Mouse (Mus musculus) left cerebral cortex, postnatal 14 days (tissue): ENCODE measurements at regions not wholly inside any gene's neighbourhood (a gene's known extent, or its start where the extent isn't known, plus 50 kb on each side); places are given as distances from the start of the nearest gene placed in this dataset.

Experiments
- DNase-seq, 2 experiments: peaks; one replicate each; pipeline ENCODE4 v3.0.0; 2021 to 2022; ENCODE audit warnings: low spot score in 2 of 2, mixed read lengths in 1 of 2
- intact Hi-C: fragments of 180-260 bp; cut with DNase I; formaldehyde crosslinking; loops from one replicate; pipeline ENCODE4 v1.15.1; 2025

- DNase-seq, result no peak
- intact Hi-C loops, result no loop called here
Observed at GRCm38 (mm10) chr16:64391440-64392197, 210.6 kb downstream of the Csnka2ip start.

GRCm38 (mm10) chr16:64368608-64369399 lies 233.4 kb downstream of the Csnka2ip start:
- DNase-seq, result no peak
- intact Hi-C loops, result no loop called here

GRCm38 (mm10) chr16:64347940-64348339 lies 254.3 kb downstream of the Csnka2ip start:
- intact Hi-C loops, result no loop called here
- no peak for DNase-seq

GRCm38 (mm10) chr16:64332887-64333455 lies 269.2 kb downstream of the Csnka2ip start:
- intact Hi-C loops, result no loop called here
- DNase-seq, result peak in 1 of 2 experiments; percentile 18

GRCm38 (mm10) chr16:64332195-64332886 lies 269.9 kb downstream of the Csnka2ip start:
- DNase-seq, result peak in 1 of 2 experiments; percentile 20
- intact Hi-C loops, result no loop called here

GRCm38 (mm10) chr16:64329264-64330060 lies 272.7 kb downstream of the Csnka2ip start:
- peak in 1 of 2 experiments; percentile 7 for DNase-seq
- intact Hi-C loops, result no loop called here

- intact Hi-C loops, result no loop called here
- DNase-seq, result no peak
Observed at GRCm38 (mm10) chr16:64318796-64319493, 283.3 kb downstream of the Csnka2ip start.

- intact Hi-C loops, result no loop called here
- no peak for DNase-seq
Observed at GRCm38 (mm10) chr16:64316831-64317230, 285.4 kb downstream of the Csnka2ip start.

GRCm38 (mm10) chr16:64293507-64293906 lies 308.7 kb downstream of the Csnka2ip start:
- intact Hi-C loops, result no loop called here
- no peak for DNase-seq

- DNase-seq, result no peak
- intact Hi-C loops, result no loop called here
Observed at GRCm38 (mm10) chr16:64285306-64285705, 316.9 kb downstream of the Csnka2ip start.

GRCm38 (mm10) chr16:64275860-64276597 lies 326.2 kb downstream of the Csnka2ip start:
- intact Hi-C loops, result no loop called here
- no peak for DNase-seq

- DNase-seq, result no peak
- intact Hi-C loops, result no loop called here
Observed at GRCm38 (mm10) chr16:64275420-64275819, 326.8 kb downstream of the Csnka2ip start.

GRCm38 (mm10) chr16:64264960-64265736 lies 337.1 kb downstream of the Csnka2ip start:
- intact Hi-C loops, result no loop called here
- DNase-seq, result peak; percentile 14 to 23

- intact Hi-C loops, result no loop called here
- DNase-seq, result no peak
Observed at GRCm38 (mm10) chr16:64251155-64251554, 351.1 kb downstream of the Csnka2ip start.

- intact Hi-C loops, result no loop called here
- no peak for DNase-seq
Observed at GRCm38 (mm10) chr16:64248743-64249142, 353.5 kb downstream of the Csnka2ip start.

- intact Hi-C loops, result no loop called here
- DNase-seq, result no peak
Observed at GRCm38 (mm10) chr16:64245942-64246341, 356.3 kb downstream of the Csnka2ip start.

- DNase-seq, result no peak
- intact Hi-C loops, result no loop called here
Observed at GRCm38 (mm10) chr16:64224336-64224735, 360.4 kb upstream of the Epha3 start.
